Mouse (Mus musculus) E14TG2a.4 (cell line): ENCODE data around the gene 9530077C05Rik.

Experiments used
- CTCF ChIP-seq: conservative IDR thresholded peaks from 2 replicates; pipeline ENCODE4 v1.5.1; 2014; ENCODE audit warnings: low read length
- POU5F1 ChIP-seq: IDR thresholded peaks from 2 replicates; pipeline ENCODE4 v1.6.1; 2014; ENCODE audit warnings: low read length, borderline replicate concordance

- TF ChIP-seq CTCF (no peak), POU5F1 (no peak)
Measured at GRCm38 (mm10) chr9:22394725-22395124, 16.6 kb upstream of the 9530077C05Rik start.
